Mouse (Mus musculus) ES-E14 (cell line): ENCODE results near the gene Akap9.

ENCODE experiments used
- CHD2 ChIP-seq: IDR thresholded peaks from 2 replicates; pipeline ENCODE4 v1.6.1; 2014; ENCODE audit warnings: mild to moderate bottlenecking, low read depth, low read length, inconsistent platforms
- MAFK ChIP-seq: IDR thresholded peaks from 2 replicates; pipeline ENCODE4 v1.6.1; 2014; ENCODE audit warnings: mild to moderate bottlenecking, low read depth, low read length, inconsistent platforms; ENCODE audit not compliant: insufficient read depth
- ZC3H11A ChIP-seq: IDR thresholded peaks from 2 replicates; pipeline ENCODE4 v1.6.1; 2012; ENCODE audit warnings: low read depth, mild to moderate bottlenecking, inconsistent platforms, low read length, borderline replicate concordance

GRCm38 (mm10) chr5:4101031-4101430 lies 173.2 kb downstream of the Akap9 start:
- TF ChIP-seq MAFK (no peak), ZC3H11A (no peak), CHD2 (no peak)
